Mouse (Mus musculus) left cerebral cortex, postnatal 25 days (tissue): ENCODE results near the gene Gpatch3. TPM values are rescaled to one million over a fixed set of nuclear protein-coding genes. Genes with fewer than 3 reads are reported as not detected.

Experiments used
- DNase-seq, 2 experiments: peaks; one replicate each; pipeline ENCODE4 v3.0.0; 2022; ENCODE audit warnings: low spot score in 2 of 2, mixed read lengths in 1 of 2
- intact Hi-C: fragments of 180-260 bp; cut with DNase I; formaldehyde crosslinking; loops from one replicate; pipeline ENCODE4 v1.15.1; 2025
- total RNA-seq, 2 experiments: library from RNA; stranded (reverse); gene quantifications; 2 replicates each; pipeline ENCODE4 v1.2.3; 2021

The Gpatch3 gene
- total RNA-seq, 2 experiments from 2014 or later: 6.5 to 7.3 TPM

- intact Hi-C loops: no loop called here
- peak; percentile 67 to 90 for DNase-seq
Measured at GRCm38 (mm10) chr4:133614274-133614761, 39.8 kb downstream of the Gpatch3 start.

- intact Hi-C loops: no loop called here
Measured at GRCm38 (mm10) chr4:133615416-133615815, 40.9 kb downstream of the Gpatch3 start.

GRCm38 (mm10) chr4:133617936-133618335, 43.4 kb downstream of the Gpatch3 start:
- intact Hi-C loops: no loop called here
- no peak for DNase-seq

More at GRCm38 (mm10) chr4:133615416-133615815, 40.9 kb downstream of the Gpatch3 start:
- DNase-seq: no peak

- intact Hi-C loops: no loop called here
Measured at GRCm38 (mm10) chr4:133619473-133620136, 45.1 kb downstream of the Gpatch3 start.

GRCm38 (mm10) chr4:133620668-133621067, 46.1 kb downstream of the Gpatch3 start:
- intact Hi-C loops: no loop called here
- DNase-seq: no peak

More at GRCm38 (mm10) chr4:133619473-133620136, 45.1 kb downstream of the Gpatch3 start:
- DNase-seq: no peak

GRCm38 (mm10) chr4:133622161-133622695, 47.7 kb downstream of the Gpatch3 start:
- intact Hi-C loops: no loop called here
- DNase-seq: no peak

GRCm38 (mm10) chr4:133624830-133625229, 50.3 kb downstream of the Gpatch3 start:
- DNase-seq: no peak
- intact Hi-C loops: no loop called here

- intact Hi-C loops: no loop called here
- DNase-seq: no peak
Measured at GRCm38 (mm10) chr4:133625621-133626071, 51.1 kb downstream of the Gpatch3 start.

- intact Hi-C loops: no loop called here
- no peak for DNase-seq
Measured at GRCm38 (mm10) chr4:133626221-133626620, 51.7 kb downstream of the Gpatch3 start.

GRCm38 (mm10) chr4:133626621-133627020, 52.1 kb downstream of the Gpatch3 start:
- DNase-seq: no peak
- intact Hi-C loops: no loop called here

GRCm38 (mm10) chr4:133627039-133627438, 52.5 kb downstream of the Gpatch3 start:
- intact Hi-C loops: no loop called here
- DNase-seq: no peak

GRCm38 (mm10) chr4:133628517-133628916, 54.0 kb downstream of the Gpatch3 start:
- no peak for DNase-seq

GRCm38 (mm10) chr4:133629191-133629590, 54.6 kb downstream of the Gpatch3 start:
- intact Hi-C loops: no loop called here
- no peak for DNase-seq

More at GRCm38 (mm10) chr4:133628517-133628916, 54.0 kb downstream of the Gpatch3 start:
- intact Hi-C loops: no loop called here

- DNase-seq: no peak
- intact Hi-C loops: no loop called here
Measured at GRCm38 (mm10) chr4:133630326-133630920, 55.9 kb downstream of the Gpatch3 start.

- no peak for DNase-seq
- intact Hi-C loops: no loop called here
Measured at GRCm38 (mm10) chr4:133631071-133631768, 56.7 kb downstream of the Gpatch3 start.

- DNase-seq: no peak
- intact Hi-C loops: no loop called here
Measured at GRCm38 (mm10) chr4:133631769-133632411, 57.3 kb downstream of the Gpatch3 start.

GRCm38 (mm10) chr4:133632483-133633327, 58.2 kb downstream of the Gpatch3 start:
- DNase-seq: peak in 1 of 2 experiments; percentile 32

GRCm38 (mm10) chr4:133633332-133634042, 58.9 kb downstream of the Gpatch3 start:
- DNase-seq: peak; percentile 85 to 86
- intact Hi-C loops: no loop called here

More at GRCm38 (mm10) chr4:133632483-133633327, 58.2 kb downstream of the Gpatch3 start:
- intact Hi-C loops: no loop called here
